Mouse (Mus musculus) lung, postnatal 25 days (tissue): ENCODE measurements around the gene Fam204a.

Experiments
- DNase-seq: peaks from one replicate; pipeline ENCODE4 v3.0.0; 2022; ENCODE audit warnings: low spot score

Fam204a gene

GRCm38 (mm10) chr19:60225899-60226844, at the start of gene Fam204a:
TSS of gene Fam204a (minus strand) at chr19:60226701.
- DNase-seq = peak; percentile 94

DNA sequence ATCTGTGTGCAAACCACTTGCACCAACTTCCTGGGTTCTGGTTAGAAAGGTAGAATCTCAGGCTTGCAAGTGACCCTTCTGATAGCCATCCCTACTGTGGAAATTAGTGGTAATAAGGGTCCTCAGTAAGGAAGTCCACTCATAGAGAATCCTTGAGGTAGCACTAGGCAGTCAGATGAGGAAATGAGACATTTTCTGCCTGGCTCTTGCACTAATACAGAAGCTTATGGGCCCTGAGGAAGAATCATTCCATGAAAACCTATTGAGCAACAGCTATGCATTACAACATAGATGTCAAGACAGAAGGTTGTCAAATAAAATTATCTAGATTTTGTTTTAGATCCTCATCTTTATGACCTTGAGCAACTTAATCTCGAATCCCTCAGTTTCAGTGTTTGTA, 39.3 kb upstream of the Fam204a start:
- no peak for DNase-seq

DNA sequence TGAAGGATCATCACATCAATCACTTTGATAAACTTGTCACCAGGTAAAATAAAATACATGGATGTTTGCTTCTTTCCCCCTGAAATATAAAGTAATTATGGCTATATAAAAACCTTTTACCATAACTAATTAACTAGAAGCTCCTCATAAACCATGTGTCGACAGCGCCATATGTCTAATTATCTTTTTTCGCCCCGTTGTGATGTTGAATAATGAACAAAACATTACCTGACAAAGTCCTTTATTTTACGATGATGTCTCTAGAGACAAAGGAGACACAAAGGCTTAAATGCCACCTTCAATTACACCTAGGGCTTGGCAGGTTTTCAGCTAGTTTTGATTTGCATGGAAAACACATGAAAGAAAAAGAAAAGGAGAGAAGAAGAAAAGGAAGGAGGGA, 34.2 kb upstream of the Fam204a start:
- no peak for DNase-seq

GRCm38 (mm10) chr19:60252021-60252420, 25.5 kb upstream of the Fam204a start:
- no peak for DNase-seq

DNA sequence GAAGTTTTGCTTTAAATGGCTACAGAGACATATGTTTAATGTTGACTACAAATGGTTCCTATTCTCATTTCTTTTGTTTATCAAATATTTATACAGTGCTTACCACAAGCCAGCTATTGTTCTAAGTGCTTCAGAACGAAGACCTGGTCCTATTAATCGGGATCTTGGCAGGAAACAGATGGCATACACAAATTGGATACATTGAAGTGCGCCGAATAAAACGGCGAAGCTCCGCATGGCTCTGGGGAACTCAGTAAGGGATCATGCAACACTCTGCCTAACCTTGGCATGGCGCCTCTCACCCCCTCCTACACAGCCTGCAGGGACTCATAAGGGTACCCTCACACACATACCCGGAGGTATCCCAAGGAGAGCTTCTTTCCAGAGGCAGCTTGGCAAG, 24.7 kb upstream of the Fam204a start:
- DNase-seq = peak; percentile 58

DNA sequence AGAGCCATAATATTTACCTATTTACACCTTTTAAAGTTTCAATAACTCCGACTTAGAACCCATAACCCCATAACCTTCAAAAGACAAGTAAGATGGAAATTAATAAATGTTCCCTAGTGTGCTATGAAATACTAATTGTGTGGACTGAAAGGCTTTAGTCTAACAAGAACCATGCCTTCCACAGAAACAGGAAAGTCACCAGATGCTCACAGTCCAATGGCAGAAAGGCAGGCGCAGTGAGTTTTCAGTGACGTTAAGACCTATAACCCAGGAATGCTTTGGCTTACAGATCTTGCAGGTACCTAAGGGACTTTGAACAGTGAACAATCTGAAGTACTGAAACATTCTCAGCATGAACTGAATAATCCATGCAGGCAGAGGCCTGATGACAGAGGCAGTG, 18.7 kb upstream of the Fam204a start:
- DNase-seq = no peak

- no peak for DNase-seq
Observed at GRCm38 (mm10) chr19:60242620-60243019, 16.1 kb upstream of the Fam204a start.

- DNase-seq = no peak
Observed at GRCm38 (mm10) chr19:60241916-60242602, 15.6 kb upstream of the Fam204a start.

- DNase-seq = no peak
Observed at GRCm38 (mm10) chr19:60231542-60231941, 5.0 kb upstream of the Fam204a start.

DNA sequence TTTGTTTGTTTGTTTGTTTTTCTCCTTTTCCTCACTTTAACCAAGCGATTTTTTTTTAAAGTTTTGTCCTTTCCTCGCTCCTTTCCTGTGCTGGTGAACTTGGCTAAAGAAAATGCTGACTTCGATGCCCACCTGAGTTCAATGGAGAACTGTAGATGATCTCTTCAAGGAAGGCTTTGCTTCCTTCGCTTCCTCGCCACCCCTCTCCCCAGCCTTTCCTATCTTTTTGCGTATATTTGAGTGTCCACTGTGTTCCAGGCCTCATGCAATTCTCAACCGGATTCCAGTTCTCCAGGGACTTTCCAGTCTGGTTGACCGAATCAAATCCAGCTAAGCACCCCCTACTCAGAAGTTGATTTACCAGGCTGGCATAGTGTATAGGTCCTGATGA, 339 bp upstream of the Fam204a start:
- no peak for DNase-seq

- no peak for DNase-seq
Observed at GRCm38 (mm10) chr19:60219395-60219794, 7.1 kb downstream of the Fam204a start.

DNA sequence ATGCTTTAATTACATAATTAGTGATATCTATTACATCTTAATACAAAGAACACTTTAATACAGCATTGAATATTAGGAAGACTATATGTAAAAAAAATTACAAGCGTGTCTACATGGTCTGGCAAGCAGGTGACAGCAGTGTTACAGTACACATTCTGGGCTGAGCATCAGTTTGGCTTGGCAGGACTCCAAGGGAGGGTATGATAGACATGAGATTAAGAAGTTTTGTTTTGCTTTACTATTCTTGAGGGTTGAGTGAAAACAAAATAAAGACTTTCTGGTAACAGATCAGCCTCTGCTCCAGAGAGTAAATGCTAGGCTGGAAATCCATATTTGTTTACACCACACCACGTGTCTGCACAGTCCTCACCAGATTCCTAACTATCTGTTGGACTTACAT, 8.5 kb downstream of the Fam204a start:
- no peak for DNase-seq

- DNase-seq = no peak
Observed at GRCm38 (mm10) chr19:60208173-60208572, 18.3 kb downstream of the Fam204a start.

- DNase-seq = no peak
Observed at GRCm38 (mm10) chr19:60204176-60204575, 22.3 kb downstream of the Fam204a start.

DNA sequence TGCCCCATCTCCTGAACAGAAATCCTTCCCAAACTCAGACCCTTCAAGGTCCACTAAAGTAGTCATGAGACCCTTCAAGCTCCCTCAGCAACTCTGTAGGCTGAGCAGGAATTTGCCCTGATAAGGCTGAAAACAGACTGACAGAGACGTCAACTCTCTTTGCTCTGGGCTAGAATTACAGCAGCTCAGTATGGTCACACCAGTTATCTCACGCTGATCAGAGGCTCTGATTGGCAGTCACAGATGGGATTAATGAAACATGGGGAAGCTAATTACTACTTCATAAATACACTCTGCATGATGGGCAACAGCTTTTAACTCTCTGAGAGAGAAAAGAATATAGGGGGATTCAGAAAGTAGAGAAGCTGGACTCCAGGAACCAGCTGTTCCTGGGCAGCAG, 26.2 kb downstream of the Fam204a start:
- no peak for DNase-seq

- DNase-seq = no peak
Observed at GRCm38 (mm10) chr19:60199152-60199551, 27.3 kb downstream of the Fam204a start.

GRCm38 (mm10) chr19:60192790-60193189, 33.7 kb downstream of the Fam204a start:
- DNase-seq = no peak

DNA sequence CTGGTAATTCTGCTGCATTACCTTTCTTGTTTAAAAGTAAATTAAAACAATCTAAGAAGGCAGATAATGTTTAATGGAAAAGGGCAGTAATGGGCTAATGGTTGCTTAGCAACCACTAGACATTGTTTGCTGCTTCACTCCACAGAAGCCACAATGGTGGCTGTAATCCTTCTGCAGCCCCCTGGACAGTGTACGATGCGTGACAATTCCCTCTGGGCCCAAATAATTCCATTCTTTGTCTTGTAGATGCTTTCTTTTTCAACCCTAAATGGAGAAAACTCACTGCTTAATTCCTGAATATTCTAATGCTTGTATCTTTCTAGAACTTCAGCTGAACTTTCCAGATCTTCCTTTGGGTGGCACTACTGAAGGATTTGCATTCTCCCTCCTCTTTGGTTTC, 37.3 kb downstream of the Fam204a start:
- no peak for DNase-seq

GRCm38 (mm10) chr19:60182901-60183300, 43.6 kb downstream of the Fam204a start:
- peak; percentile 44 for DNase-seq

DNA sequence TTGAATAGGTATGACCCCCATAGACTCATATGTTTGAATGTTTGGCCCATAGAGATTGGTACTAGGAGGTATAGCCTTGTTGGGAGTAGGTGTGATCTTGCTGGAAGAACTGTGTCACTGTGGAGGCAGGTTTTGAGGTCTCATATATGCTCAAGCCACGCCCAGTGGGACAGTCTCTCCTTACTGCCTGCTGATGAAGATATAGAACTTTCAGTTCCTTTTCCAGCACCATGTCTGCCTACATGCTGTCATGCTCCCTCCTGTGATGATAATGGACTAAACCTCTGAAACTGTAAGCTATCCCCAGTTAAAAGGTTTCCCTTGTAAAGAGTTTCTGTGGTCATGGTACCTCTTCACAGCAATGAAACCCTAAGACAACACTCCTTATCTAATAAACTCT, 44.3 kb downstream of the Fam204a start:
- no peak for DNase-seq

DNA sequence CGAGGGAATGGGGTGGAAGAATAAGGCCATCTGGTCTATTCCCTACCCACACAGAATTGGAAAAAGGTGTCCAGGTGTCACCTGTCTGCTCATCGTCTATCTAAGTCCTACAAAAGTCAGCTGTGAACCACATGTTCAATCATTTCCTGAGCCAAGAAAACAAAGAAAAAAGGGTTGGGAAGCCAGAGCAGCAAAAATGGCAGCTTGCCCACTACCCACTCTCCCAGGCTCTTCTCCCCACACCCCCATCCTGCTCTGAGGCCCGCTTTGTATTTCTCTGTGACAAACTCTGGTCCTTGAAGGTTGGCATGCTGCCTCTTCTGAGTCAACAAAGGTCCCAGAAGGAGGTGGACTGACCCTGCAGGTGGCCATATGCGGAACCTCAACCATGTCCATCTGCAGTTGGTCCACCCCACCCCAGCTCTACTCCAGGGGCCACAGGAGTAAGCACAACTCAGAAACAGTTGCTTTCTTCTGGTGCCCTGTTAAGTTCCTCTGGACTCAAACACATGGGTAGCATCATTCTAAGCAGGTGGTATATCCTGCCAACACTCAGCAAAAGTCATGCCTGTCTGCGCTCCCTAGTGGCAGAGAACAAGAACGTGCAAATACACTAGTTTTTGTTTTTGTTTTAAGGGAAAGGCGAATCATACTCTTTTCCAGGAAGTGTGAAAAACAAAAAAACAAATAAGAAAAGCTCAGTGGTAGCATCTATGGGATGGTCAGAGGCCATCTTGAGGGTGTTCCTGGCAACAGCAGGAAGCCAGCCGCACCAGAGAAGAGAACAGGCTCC, 47.5 kb downstream of the Fam204a start:
- DNase-seq = no peak

GRCm38 (mm10) chr19:60165417-60165816, 61.1 kb downstream of the Fam204a start:
- DNase-seq = no peak
